Mouse (Mus musculus): ENCODE measurements around the gene Ift22. TPM values are rescaled to one million over a fixed set of nuclear protein-coding genes. Genes with fewer than 3 reads are reported as not detected.
"Not testable (repeated sequence)": the region's sequence is repeated elsewhere in the genome, so short reads cannot be mapped to it uniquely, and the experiment has no call there.

Ift22 gene
- polyA plus RNA-seq, 1 experiment from 2014 or later, result 104 TPM

- H3K27ac ChIP-seq (replicated peaks); H3K27me3 ChIP-seq (ENCODE audit: low read depth, poor library complexity, severe bottlenecking); H3K4me3 ChIP-seq; DNase-seq (ENCODE audit: low spot score); H3K9me3 ChIP-seq (replicated peaks); H3K4me1 ChIP-seq; H3K36me3 ChIP-seq: not testable (repeated sequence)
- 87% methylated on average over 6 of the region's 6 CpGs for WGBS
Measured at GRCm38 (mm10) chr5:136940029-136940428, 32.1 kb downstream of the Ift22 start.

- WGBS, result 91% methylated on average over 12 of the region's 12 CpGs
- Histone ChIP-seq H3K27me3 (ENCODE audit: low read depth, poor library complexity, severe bottlenecking) (no peaks in the 10 kb centered on the region), H3K4me1 (peaks cover 6% of the 10 kb centered on the region; the same call in 1 of the 2 replicates), H3K36me3 (no peaks in the 10 kb centered on the region), H3K4me3 (no peak overlapping the region), H3K27ac (replicated peaks) (no peak overlapping the region), H3K9me3 (replicated peaks) (no peaks in the 10 kb centered on the region)
- no peak for DNase-seq (ENCODE audit: low spot score)
Measured at GRCm38 (mm10) chr5:136940845-136941560, 33.1 kb downstream of the Ift22 start.

DNA sequence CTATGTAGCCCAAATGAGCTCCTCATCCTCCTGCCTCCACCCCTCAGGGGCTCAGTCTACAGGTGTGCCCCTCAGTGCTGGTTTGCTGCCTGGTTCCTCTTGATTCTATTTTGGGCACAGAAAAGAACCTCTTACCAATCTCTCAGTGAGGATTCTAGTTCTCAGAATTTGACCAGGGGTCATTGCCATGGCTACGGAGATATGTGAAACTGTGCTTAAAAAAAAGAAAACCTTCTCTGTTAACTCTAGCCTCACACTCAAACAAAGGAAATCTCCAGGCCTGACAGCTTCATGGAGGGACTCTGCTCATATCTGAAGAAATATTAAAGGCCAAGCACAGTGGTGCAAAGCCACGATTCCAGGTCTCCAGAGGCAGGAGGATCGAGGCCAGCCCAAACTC is 34.8 kb downstream of the Ift22 start:
- H3K9me3 ChIP-seq (replicated peaks), result no peaks in the 10 kb centered on the region
- no peaks in the 10 kb centered on the region for H3K27me3 ChIP-seq (ENCODE audit: low read depth, poor library complexity, severe bottlenecking)
- DNase-seq (ENCODE audit: low spot score), result no peak
- WGBS, result 87% methylated on average over 3 of the region's 3 CpGs
- no peaks in the 10 kb centered on the region for H3K36me3 ChIP-seq
- no peak overlapping the region for H3K4me3 ChIP-seq
- peaks cover 6% of the 10 kb centered on the region; the same call in 1 of the 2 replicates for H3K4me1 ChIP-seq
- H3K27ac ChIP-seq (replicated peaks), result no peak overlapping the region

- Histone ChIP-seq H3K27ac (replicated peaks) (no peak overlapping the region), H3K27me3 (ENCODE audit: low read depth, poor library complexity, severe bottlenecking) (no peaks in the 10 kb centered on the region), H3K4me3 (no peak overlapping the region), H3K4me1 (peaks cover 6% of the 10 kb centered on the region; the same call in 1 of the 2 replicates), H3K36me3 (no peaks in the 10 kb centered on the region), H3K9me3 (replicated peaks) (no peaks in the 10 kb centered on the region)
- WGBS, result 82% methylated on average over 2 of the region's 2 CpGs
- DNase-seq (ENCODE audit: low spot score), result no peak
Measured at GRCm38 (mm10) chr5:136943382-136943781, 35.4 kb downstream of the Ift22 start.

GRCm38 (mm10) chr5:136945084-136945483 is 37.1 kb downstream of the Ift22 start:
- 85% methylated on average over 12 of the region's 12 CpGs for WGBS

DNA sequence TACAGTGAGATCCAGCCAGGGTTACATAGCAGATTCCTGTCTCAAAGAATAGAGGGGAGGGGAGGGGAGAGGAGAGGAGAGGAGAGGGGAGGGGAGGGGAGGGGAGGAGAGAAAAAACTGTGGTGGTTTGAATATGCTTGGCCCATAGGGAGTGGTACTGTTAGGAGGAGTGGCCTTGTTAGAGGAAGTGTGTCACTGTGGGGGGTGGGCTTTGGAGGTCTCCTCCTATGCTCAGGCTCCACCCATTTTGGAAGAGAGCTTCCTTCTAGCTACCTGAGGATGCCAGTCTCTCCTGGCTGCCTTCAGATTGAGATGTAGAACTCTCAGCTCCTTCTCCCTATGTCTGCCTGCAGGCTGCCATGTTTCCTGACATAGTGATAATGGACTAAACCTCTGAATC is 39.9 kb downstream of the Ift22 start:
- Histone ChIP-seq H3K9me3 (replicated peaks) (no peaks in the 10 kb centered on the region), H3K4me1 (peaks cover 6% of the 10 kb centered on the region; the same call in 1 of the 2 replicates), H3K27me3 (ENCODE audit: low read depth, poor library complexity, severe bottlenecking) (no peaks in the 10 kb centered on the region), H3K4me3 (no peak overlapping the region), H3K27ac (replicated peaks) (no peak overlapping the region), H3K36me3 (no peaks in the 10 kb centered on the region)
- no peak for DNase-seq (ENCODE audit: low spot score)

More at GRCm38 (mm10) chr5:136945084-136945483, 37.1 kb downstream of the Ift22 start:
- H3K36me3 ChIP-seq, result no peaks in the 10 kb centered on the region
- DNase-seq (ENCODE audit: low spot score), result no peak
- H3K27me3 ChIP-seq (ENCODE audit: low read depth, poor library complexity, severe bottlenecking), result no peaks in the 10 kb centered on the region
- no peak overlapping the region for H3K27ac ChIP-seq (replicated peaks)
- H3K4me3 ChIP-seq, result no peak overlapping the region
- H3K9me3 ChIP-seq (replicated peaks), result no peaks in the 10 kb centered on the region
- peaks cover 6% of the 10 kb centered on the region; the same call in 1 of the 2 replicates for H3K4me1 ChIP-seq

- WGBS, result 91% methylated on average over 14 of the region's 14 CpGs
- DNase-seq (ENCODE audit: low spot score), result not testable (repeated sequence)
- peaks cover 12% of the 10 kb centered on the region for H3K4me1 ChIP-seq
Measured at GRCm38 (mm10) chr5:136949551-136950336, 41.8 kb downstream of the Ift22 start.

DNA sequence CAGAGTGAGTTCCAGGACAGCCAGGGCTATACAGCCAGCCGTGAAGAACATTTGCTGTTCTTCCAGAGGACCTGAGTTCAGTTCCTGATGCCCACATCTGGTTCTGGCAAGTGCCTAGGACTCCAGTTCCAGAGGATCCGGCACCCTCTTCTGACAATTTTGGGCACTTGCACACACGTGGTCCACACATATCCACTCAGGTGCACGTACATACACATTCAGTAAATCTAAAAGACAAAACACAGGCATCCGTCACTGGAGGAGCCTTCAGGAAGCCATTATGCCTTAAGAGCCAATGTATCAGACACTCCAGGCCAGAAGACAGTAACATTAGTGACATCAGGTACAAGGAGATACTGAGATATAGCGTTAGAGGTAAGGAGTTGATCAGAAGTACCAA is 42.6 kb downstream of the Ift22 start:
- H3K4me1 ChIP-seq, result peaks cover 13% of the 10 kb centered on the region
- H3K27ac ChIP-seq (replicated peaks), result no peak overlapping the region
- 88% methylated on average over 6 of the region's 6 CpGs for WGBS
- no peaks in the 10 kb centered on the region for H3K27me3 ChIP-seq (ENCODE audit: low read depth, poor library complexity, severe bottlenecking)
- DNase-seq (ENCODE audit: low spot score), result no peak
- H3K36me3 ChIP-seq, result peaks cover 8% of the 10 kb centered on the region
- no peaks in the 10 kb centered on the region for H3K9me3 ChIP-seq (replicated peaks)
- H3K4me3 ChIP-seq, result no peak overlapping the region

More at GRCm38 (mm10) chr5:136949551-136950336, 41.8 kb downstream of the Ift22 start:
- H3K9me3 ChIP-seq (replicated peaks); H3K27me3 ChIP-seq (ENCODE audit: low read depth, poor library complexity, severe bottlenecking); H3K4me3 ChIP-seq; H3K36me3 ChIP-seq; H3K27ac ChIP-seq (replicated peaks): not testable (repeated sequence)

DNA sequence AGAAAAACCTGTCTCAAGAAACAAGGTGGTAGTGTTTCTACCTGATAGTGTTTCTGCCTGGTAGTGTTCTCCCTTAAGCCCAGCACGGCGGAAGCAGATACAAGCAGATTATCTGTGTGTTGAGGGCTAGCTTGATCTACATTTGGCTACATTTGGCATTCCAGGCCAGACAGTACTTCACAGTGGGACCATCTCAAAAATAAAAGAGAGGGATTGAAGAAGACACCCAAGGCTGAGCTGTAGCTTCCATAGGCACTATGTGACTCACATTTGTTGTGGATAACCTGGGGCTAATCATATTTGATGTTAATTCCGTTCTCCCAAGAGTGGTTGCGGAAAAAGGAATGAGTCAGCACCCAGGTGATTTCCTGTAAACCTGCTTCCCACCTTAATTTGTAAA is 44.2 kb downstream of the Ift22 start:
- H3K27ac ChIP-seq (replicated peaks), result no peak overlapping the region
- H3K27me3 ChIP-seq (ENCODE audit: low read depth, poor library complexity, severe bottlenecking), result no peaks in the 10 kb centered on the region
- peak overlapping the region; percentile 84; the same call in 1 of the 2 replicates for H3K4me3 ChIP-seq
- no peaks in the 10 kb centered on the region for H3K9me3 ChIP-seq (replicated peaks)
- H3K36me3 ChIP-seq, result peaks cover 21% of the 10 kb centered on the region
- no peak for DNase-seq (ENCODE audit: low spot score)
- 81% methylated on average over 4 of the region's 4 CpGs for WGBS
- H3K4me1 ChIP-seq, result peaks cover 13% of the 10 kb centered on the region

GRCm38 (mm10) chr5:136953015-136953414 is 45.1 kb downstream of the Ift22 start, which contains the start of gene Fis1:
Gene Fis1 (plus strand): TSS chr5:136953275.
- H3K4me3 ChIP-seq, result peak within 1 kb of the TSS; percentile 84
- WGBS, result under 1% methylated on average over 23 of the region's 23 CpGs

DNA sequence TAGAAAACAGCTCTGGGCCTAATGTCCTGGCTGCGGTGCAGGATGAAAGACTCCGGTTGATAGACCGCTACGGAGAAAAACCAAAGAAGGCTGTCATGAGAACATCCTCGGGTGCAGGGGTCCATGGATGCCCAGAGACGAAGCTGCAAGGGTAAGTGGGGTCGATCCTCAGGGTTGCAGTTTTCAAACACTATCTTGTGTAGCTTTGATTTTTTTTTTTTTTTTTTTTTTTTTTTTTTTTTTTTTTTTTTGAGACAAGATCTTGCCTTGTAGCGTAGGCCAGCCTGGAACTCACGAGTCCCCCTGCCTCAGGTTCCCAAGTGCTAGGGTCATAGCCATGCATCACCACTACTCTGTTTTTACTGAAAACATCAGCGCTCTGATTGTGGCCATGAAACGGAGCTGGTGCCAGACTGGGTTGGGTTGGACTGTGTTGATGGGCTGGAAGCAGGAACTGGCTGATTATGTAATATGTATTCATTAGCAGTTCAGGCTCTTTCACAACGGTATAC is 45.5 kb downstream of the Ift22 start:
- no peaks in the 10 kb centered on the region for H3K27me3 ChIP-seq (ENCODE audit: low read depth, poor library complexity, severe bottlenecking)
- no peaks in the 10 kb centered on the region for H3K9me3 ChIP-seq (replicated peaks)
- H3K4me3 ChIP-seq, result peak overlapping the region; percentile 84
- DNase-seq (ENCODE audit: low spot score), result peak; percentile 23
- peaks cover 13% of the 10 kb centered on the region for H3K4me1 ChIP-seq
- H3K36me3 ChIP-seq, result peaks cover 31% of the 10 kb centered on the region
- 4% methylated on average over 12 of the region's 12 CpGs for WGBS
- H3K27ac ChIP-seq (replicated peaks), result peak overlapping the region; percentile 90

More at GRCm38 (mm10) chr5:136953015-136953414, 45.1 kb downstream of the Ift22 start, which contains the start of gene Fis1:
- peak; percentile 98 for DNase-seq (ENCODE audit: low spot score)
- H3K4me1 ChIP-seq, result peaks cover 13% of the 10 kb centered on the region
- peaks cover 28% of the 10 kb centered on the region for H3K36me3 ChIP-seq
- no peaks in the 10 kb centered on the region for H3K9me3 ChIP-seq (replicated peaks)
- no peaks in the 10 kb centered on the region for H3K27me3 ChIP-seq (ENCODE audit: low read depth, poor library complexity, severe bottlenecking)
- peak within 1 kb of the TSS; percentile 90 for H3K27ac ChIP-seq (replicated peaks)

- Histone ChIP-seq H3K4me1 (peaks cover 13% of the 10 kb centered on the region), H3K36me3 (peaks cover 43% of the 10 kb centered on the region), H3K9me3 (replicated peaks) (no peaks in the 10 kb centered on the region), H3K4me3 (no peak overlapping the region), H3K27ac (replicated peaks) (no peak overlapping the region), H3K27me3 (ENCODE audit: low read depth, poor library complexity, severe bottlenecking) (no peaks in the 10 kb centered on the region)
- DNase-seq (ENCODE audit: low spot score), result no peak
- 92% methylated on average over 4 of the region's 4 CpGs for WGBS
Measured at GRCm38 (mm10) chr5:136955622-136956021, 47.7 kb downstream of the Ift22 start.

Measured in midbrain, embryonic 10.5 days (tissue).